ENCODE assay signal across 7 mouse cellular contexts in genomic region chr7:81570752-81571107, GRCm38 (mm10). TPM values are rescaled to one million over a fixed set of nuclear protein-coding genes. Genes with fewer than 3 reads are reported as not detected.
A peak's percentile ranks its signal among the peaks of the same experiment; 100 is the strongest.
DNase-seq lines count a peak whose midpoint lies in the region; ATAC-seq and TF ChIP-seq lines count a peak whose summit lies in the region.

No protein-coding gene starts in this region.

- no peak for ATAC-seq in forebrain, embryonic 12.5 days (ENCODE audit: low FRiP score)
- ATAC-seq in liver, embryonic 14.5 days (ENCODE audit: insufficient read depth) = peak; percentile 25

- H3K9ac ChIP-seq in forebrain, embryonic 12.5 days = no peak overlapping the region
- peak overlapping the region; percentile 48; the same call in 1 of the 2 replicates for H3K9ac ChIP-seq in liver, embryonic 14.5 days (replicated peaks)

- no peaks in the 10 kb centered on the region for H3K27me3 ChIP-seq in spleen, adult 2 months (ENCODE audit: control insufficient read depth, insufficient read depth, low read length)
- H3K27me3 ChIP-seq in forebrain, embryonic 12.5 days = no peaks in the 10 kb centered on the region
- H3K27me3 ChIP-seq in liver, embryonic 14.5 days (ENCODE audit: control insufficient read depth, insufficient read depth, low read length) = no peaks in the 10 kb centered on the region

- no peak for TF ChIP-seq EP300 in liver, embryonic 14.5 days (IDR thresholded peaks at IDR 0.05; ENCODE audit: low read depth)

- WGBS in spleen, adult 2 months = 5% methylated on average over 5 of the region's 5 CpGs
- WGBS in forebrain, embryonic 12.5 days = 4% methylated on average over 5 of the region's 5 CpGs
- 5% methylated on average over 5 of the region's 5 CpGs for WGBS in liver, embryonic 14.5 days (ENCODE audit: insufficient replicate concordance)

- no peak for TF ChIP-seq CTCF in spleen, adult 2 months (IDR thresholded peaks at IDR 0.05; ENCODE audit: extremely low read depth, insufficient read depth, insufficient read length, insufficient replicate concordance)
- TF ChIP-seq CTCF in liver, embryonic 14.5 days (IDR thresholded peaks at IDR 0.05; ENCODE audit: low read depth) = no peak

- peaks cover 6% of the 10 kb centered on the region for H3K4me1 ChIP-seq in spleen, adult 2 months (ENCODE audit: control insufficient read depth, insufficient read depth, insufficient read length)
- peaks cover 10% of the 10 kb centered on the region for H3K4me1 ChIP-seq in forebrain, embryonic 12.5 days
- peaks cover 13 to 14% of the 10 kb centered on the region in 2 experiments for H3K4me1 ChIP-seq in liver, embryonic 14.5 days (replicated peaks; ENCODE audit: control insufficient read depth in 2 of 2, insufficient read depth in 2 of 2, low read length in 1 of 2)

- DNase-seq in spleen, adult 2 months (ENCODE audit: low read depth in 1 of 2, low spot score in 2 of 2) = no peak
- no peak for DNase-seq in spleen, postnatal 36 days (ENCODE audit: low spot score in 2 of 2)
- DNase-seq in liver, embryonic 14.5 days (ENCODE audit: low read depth in 3 of 3, low spot score in 3 of 3) = no peak
- no peak for DNase-seq in right cerebral cortex, postnatal 4 days
- no peak for DNase-seq in c-Kit-positive CD71-positive TER-119-positive erythroid progenitor cells, embryonic 14.5 days (ENCODE audit: low spot score)
- DNase-seq in adrenal gland, postnatal 10 days = no peak

- H3K36me3 ChIP-seq in spleen, adult 2 months (ENCODE audit: control insufficient read depth, insufficient read depth, low read length) = peaks cover 2% of the 10 kb centered on the region; the same call in 1 of the 2 replicates
- peaks cover under 1% of the 10 kb centered on the region for H3K36me3 ChIP-seq in forebrain, embryonic 12.5 days (replicated peaks)
- H3K36me3 ChIP-seq in liver, embryonic 14.5 days (replicated peaks; ENCODE audit: control insufficient read depth, insufficient read depth, low read depth) = peaks cover 6% of the 10 kb centered on the region

- H3K4me2 ChIP-seq in forebrain, embryonic 12.5 days = peak overlapping the region; percentile 77
- peak overlapping the region; percentile 89 for H3K4me2 ChIP-seq in liver, embryonic 14.5 days (ENCODE audit: low read depth)

- peak overlapping the region; percentile 53 for H3K4me3 ChIP-seq in spleen, adult 2 months (ENCODE audit: extremely low read depth, insufficient read depth, insufficient read length)
- H3K4me3 ChIP-seq in forebrain, embryonic 12.5 days (replicated peaks) = peak overlapping the region; percentile 86
- H3K4me3 ChIP-seq in liver, embryonic 14.5 days (ENCODE audit: insufficient read depth in 1 of 2, low read depth in 2 of 2, low read length in 2 of 2) = peak overlapping the region; percentile 61 to 67

- no peaks in the 10 kb centered on the region for H3K9me3 ChIP-seq in forebrain, embryonic 12.5 days
- H3K9me3 ChIP-seq in liver, embryonic 14.5 days (ENCODE audit: control insufficient read depth, low read length) = no peaks in the 10 kb centered on the region

- no peak overlapping the region for H3K27ac ChIP-seq in spleen, adult 2 months (ENCODE audit: insufficient read depth, low read length)
- H3K27ac ChIP-seq in forebrain, embryonic 12.5 days = no peak overlapping the region
- no peak overlapping the region for H3K27ac ChIP-seq in liver, embryonic 14.5 days

- TF ChIP-seq POLR2A in spleen, adult 2 months (IDR thresholded peaks at IDR 0.05; ENCODE audit: low read depth, low read length) = no peak

RNA-seq across cellular contexts. Expression of gene Whamm, which starts 0.3 kb away (rescaled TPM):
- 21.4 and 34.6 TPM in 2 replicates for polyA plus RNA-seq in spleen, adult 2 months (2012; rRNA removed)
- polyA plus RNA-seq in forebrain, embryonic 12.5 days (2016; fragmentation: Nextera tagmentation; extraction: Ambion mirVana) = 5.9 and 6.0 TPM in 2 replicates
- 4.3 and 6.9 TPM in 2 replicates for polyA plus RNA-seq in liver, embryonic 14.5 days (2012; rRNA removed)
- polyA plus RNA-seq in liver, embryonic 14.5 days (2014; fragmentation: Nextera tagmentation; extraction: Ambion mirVana) = 6.2 and 6.3 TPM in 2 replicates
- 10 to 100 TPM; 16.3 to 16.4 TPM for total RNA-seq in adrenal gland, postnatal 10 days (2021)

RNA-seq across cellular contexts. Expression of gene Fsd2, which starts 4.0 kb away (rescaled TPM):
- 0.62 and 0.72 TPM in 2 replicates for polyA plus RNA-seq in spleen, adult 2 months (2012; rRNA removed)
- 0.27 and 0.31 TPM in 2 replicates for polyA plus RNA-seq in forebrain, embryonic 12.5 days (2016; fragmentation: Nextera tagmentation; extraction: Ambion mirVana)
- 0.04 and 0.08 TPM in 2 replicates for polyA plus RNA-seq in liver, embryonic 14.5 days (2012; rRNA removed)
- 0.10 and 0.19 TPM in 2 replicates for polyA plus RNA-seq in liver, embryonic 14.5 days (2014; fragmentation: Nextera tagmentation; extraction: Ambion mirVana)
- total RNA-seq in adrenal gland, postnatal 10 days (2021) = 10 to 100 TPM in 1 of 2 experiments, 1 to 10 TPM in 1; 4.4 to 19.8 TPM
